Mouse (Mus musculus): ENCODE data around the gene Sohlh2. TPM values are rescaled to one million over a fixed set of nuclear protein-coding genes. Genes with fewer than 3 reads are reported as not detected.

Sohlh2 gene
- total RNA-seq (2023), result not detected

GRCm38 (mm10) chr3:55181766-55182165 is at the start of gene Sohlh2:
TSS of gene Sohlh2 (plus strand) at chr3:55182028.

GRCm38 (mm10) chr3:55137039-55137438 is 44.8 kb upstream of the Sohlh2 start, which contains the start of gene Ccdc169:
TSS of gene Ccdc169 (plus strand) at chr3:55137339.

GRCm38 (mm10) chr3:55241730-55242421 is 60.0 kb downstream of the Sohlh2 start, which contains the start of gene Dclk1:
TSS of gene Dclk1 (plus strand) at chr3:55242364.

Other genes starting within 250 kb of the Sohlh2 start
- not detected for gene Ccna1, start 126.5 kb upstream of the Sohlh2 start, total RNA-seq (2023)
- gene Spg20, start 69.9 kb upstream of the Sohlh2 start, total RNA-seq (2023), result 20.7 TPM
- 0.33 TPM for gene Ccdc169, start 44.7 kb upstream of the Sohlh2 start, total RNA-seq (2023)
- 0.38 TPM for gene Dclk1, start 60.3 kb downstream of the Sohlh2 start, total RNA-seq (2023)

All from CD4-positive naive resting alpha-beta T cell, adult 57 days (primary cell).